Mouse (Mus musculus) hindlimb bud, embryonic 11.5 days (tissue): ENCODE data around the gene Cd300c2.
"Not testable (repeated sequence)": the region's sequence is repeated elsewhere in the genome, so short reads cannot be mapped to it uniquely, and the experiment has no call there.

Source experiments
- DNase-seq: peaks from one replicate; pipeline ENCODE4 v3.0.0-alpha.2; 2012; ENCODE audit warnings: low read depth, low spot score; ENCODE audit errors: extremely low spot score

The Cd300c2 gene

DNA sequence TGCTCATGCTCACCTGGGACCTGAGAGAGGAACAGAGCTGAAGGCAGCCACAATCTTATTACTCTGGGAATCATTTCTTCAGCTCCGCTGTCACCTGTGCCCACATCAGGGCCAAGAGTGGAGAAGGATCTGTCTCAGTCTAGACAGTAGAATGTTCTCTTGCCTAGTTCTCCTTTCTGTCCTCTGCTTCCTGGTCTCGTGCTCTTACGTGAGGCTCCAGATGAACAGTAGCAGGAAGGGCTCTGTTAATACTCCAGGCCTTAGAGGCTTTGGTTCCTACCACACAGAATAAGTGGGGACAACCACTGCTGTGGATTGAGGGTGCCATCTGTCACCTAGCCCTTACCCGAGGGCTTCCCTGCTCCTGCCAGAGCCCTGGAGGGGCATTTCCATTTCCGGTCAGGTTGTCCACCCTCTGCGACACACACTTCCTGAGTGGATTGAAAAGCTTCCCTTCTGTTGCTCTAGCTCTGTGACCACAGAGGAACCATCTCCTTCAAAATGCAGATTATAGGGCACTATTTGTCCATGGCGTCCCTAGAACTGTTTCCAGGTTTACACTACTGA is at the start of gene Cd300c2:
Gene Cd300c2 (minus strand): TSS at position 407 of the 567 bp plus-strand sequence.
- DNase-seq: no peak

DNA sequence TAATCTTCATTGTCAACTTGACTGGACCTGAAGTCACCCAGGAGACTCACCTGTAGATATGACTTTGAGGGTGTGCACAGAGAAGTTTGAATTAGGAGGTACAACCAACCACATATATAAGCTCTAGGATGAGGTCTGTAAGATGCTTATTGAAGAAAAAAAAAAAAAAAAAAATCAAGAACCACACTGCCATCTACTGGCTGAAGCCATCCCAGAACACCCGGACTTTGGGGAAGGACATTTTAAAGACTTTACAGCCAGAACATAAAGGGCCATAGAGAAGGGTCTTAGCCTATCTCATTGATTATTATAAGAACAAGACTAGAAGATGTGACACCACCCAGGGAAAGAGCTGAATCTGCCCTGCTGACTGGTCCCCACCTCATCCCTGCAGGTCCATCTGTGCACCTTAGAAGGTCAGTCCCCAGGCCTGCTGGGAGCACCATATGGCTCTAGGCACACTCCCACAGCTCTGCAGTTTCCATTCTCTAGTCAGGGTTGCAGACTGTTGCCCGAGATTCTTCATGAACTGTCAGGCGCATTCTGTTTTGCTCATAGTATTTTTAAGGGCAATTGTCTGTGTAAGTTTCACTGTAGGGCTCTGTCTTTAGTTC is 47.7 kb upstream of the Cd300c2 start:
- DNase-seq: no peak

DNA sequence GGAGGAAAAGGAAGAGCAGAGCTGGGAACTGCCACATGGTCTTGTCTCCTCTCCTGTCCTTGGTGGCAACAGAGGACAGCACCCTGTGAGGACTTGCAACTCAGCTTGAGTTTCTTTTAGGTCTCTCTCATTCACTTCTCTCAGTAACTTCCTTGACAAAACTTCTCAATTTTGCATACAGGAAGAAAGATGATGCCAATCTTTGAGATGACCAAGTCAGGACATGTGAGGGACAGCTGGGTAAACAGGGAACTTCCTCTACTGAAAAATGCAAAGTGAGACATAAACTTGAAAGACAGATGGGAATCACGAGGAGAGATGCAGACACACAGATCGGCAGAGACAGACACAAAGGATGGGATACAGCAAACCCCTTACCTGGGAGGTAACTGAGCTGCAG is 46.6 kb upstream of the Cd300c2 start, which contains the start of gene Cd300ld3:
Gene Cd300ld3 (minus strand): TSS at position 151 of the 400 bp plus-strand sequence.
- DNase-seq: no peak

DNA sequence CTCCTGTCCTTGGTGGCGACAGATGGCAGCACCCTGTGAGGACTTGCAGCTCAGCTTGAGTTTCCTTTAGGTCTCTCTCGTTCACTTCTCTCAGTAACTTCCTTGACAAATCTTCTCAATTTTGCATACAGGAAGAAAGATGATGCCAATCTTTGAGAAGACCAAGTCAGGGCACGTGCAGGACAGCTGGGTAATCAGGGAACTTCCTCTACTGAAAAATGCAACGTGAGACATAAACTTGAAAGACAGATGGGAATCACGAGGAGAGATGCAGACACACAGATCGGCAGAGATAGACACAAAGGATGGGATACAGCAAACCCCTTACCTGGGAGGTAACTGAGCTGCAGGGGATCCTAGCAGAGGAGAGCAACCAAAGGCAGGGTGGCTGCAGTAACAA is 36.0 kb upstream of the Cd300c2 start, which contains the start of gene Cd300ld5:
Gene Cd300ld5 (minus strand): TSS at position 101 of the 400 bp plus-strand sequence.
- not testable (repeated sequence) for DNase-seq

DNA sequence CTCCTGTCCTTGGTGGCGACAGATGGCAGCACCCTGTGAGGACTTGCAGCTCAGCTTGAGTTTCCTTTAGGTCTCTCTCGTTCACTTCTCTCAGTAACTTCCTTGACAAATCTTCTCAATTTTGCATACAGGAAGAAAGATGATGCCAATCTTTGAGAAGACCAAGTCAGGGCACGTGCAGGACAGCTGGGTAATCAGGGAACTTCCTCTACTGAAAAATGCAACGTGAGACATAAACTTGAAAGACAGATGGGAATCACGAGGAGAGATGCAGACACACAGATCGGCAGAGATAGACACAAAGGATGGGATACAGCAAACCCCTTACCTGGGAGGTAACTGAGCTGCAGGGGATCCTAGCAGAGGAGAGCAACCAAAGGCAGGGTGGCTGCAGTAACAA is 25.2 kb upstream of the Cd300c2 start, which contains the start of gene Cd300ld4:
Gene Cd300ld4 (minus strand): TSS at position 101 of the 400 bp plus-strand sequence.
- DNase-seq: not testable (repeated sequence)

DNA sequence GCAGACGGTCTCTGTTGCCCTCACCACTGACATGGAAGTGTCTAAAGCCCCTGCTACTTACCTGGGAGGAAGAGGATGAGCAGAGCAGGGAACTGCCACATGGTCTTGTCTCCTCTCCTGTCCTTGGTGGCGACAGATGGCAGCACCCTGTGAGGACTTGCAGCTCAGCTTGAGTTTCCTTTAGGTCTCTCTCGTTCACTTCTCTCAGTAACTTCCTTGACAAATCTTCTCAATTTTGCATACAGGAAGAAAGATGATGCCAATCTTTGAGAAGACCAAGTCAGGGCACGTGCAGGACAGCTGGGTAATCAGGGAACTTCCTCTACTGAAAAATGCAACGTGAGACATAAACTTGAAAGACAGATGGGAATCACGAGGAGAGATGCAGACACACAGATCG is 14.4 kb upstream of the Cd300c2 start, which contains the start of gene Cd300ld2:
Gene Cd300ld2 (minus strand): TSS at position 101 of the 400 bp plus-strand sequence.
- not testable (repeated sequence) for DNase-seq

DNA sequence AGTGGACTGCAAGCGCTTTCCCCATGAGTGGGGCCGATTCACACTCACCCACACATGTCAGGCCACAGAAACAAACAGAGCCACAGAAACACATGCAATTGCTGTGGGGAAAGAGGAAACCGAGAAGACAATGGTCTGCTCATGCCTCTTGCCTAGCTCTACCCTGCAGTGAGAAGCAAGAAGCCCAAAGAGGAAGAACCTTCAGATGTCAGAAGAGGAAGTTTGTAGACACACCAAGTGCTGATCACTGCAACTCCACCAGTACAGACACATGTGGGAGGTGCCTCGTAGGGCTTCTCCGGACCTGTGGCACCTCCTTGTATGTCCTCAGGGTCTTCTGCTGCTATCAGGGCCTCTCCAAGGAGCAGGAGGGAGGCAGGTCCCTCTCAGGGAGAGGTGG is 2.4 kb upstream of the Cd300c2 start:
- no peak for DNase-seq

DNA sequence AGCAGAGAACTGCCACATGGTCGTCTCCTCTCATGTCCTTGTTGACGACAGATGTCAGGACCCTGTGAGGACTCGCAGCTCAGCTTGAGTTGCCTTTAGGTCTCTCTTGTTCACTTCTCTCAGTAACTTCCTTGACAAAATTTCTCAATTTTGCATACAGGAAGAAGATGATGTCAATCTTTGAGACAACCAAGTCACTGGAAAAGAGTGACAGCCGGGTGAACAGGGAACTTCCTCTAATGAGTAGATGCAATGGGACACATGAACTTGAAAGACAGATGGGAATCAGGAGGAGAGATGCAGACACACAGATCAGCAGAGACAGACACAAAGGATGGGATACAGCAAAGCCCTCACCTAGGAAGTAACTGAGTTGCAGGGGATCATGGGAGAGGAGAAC is 11.9 kb downstream of the Cd300c2 start, which contains the start of gene Cd300ld:
Gene Cd300ld (minus strand): TSS at position 130 of the 400 bp plus-strand sequence.
- DNase-seq: no peak

DNA sequence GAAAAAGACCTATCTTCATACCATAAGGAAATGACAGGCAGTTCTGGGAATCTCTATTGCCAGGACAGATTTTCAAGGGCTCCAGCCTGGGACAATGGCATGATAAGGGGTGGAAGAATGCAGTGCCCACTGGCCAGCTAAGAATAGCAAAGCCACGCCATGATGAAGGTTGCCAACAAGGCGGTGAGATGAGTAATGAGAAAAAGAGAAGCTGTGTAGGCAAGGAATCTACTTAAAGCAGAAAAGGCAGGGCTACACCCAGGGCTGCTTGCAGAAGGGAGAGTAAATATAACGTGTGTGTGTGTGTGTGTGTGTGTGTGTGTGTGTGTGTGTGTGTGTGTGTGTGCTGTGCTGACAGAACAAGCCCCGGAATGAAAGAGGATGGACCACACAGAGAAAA is 19.8 kb downstream of the Cd300c2 start:
- no peak for DNase-seq

DNA sequence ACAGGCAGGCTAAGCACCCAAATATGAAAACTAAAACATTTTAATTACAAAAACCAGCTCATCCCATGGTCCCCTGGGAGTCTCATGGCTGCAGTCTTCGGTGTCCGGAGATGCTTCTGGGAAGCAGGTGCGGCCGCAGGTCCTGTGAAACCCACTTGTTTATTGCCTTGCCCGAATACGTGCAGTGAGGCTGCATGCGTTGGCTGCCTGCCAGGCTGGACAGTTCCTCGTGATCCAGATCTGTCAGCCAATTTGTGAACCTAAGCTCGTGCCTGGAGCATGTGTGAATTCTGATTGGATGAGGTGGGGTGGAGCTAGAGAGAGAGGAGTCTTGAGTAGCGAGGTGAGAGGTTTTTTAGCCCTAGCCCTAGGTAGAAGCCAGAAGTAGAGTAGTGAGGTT is 29.0 kb downstream of the Cd300c2 start:
- no peak for DNase-seq

DNA sequence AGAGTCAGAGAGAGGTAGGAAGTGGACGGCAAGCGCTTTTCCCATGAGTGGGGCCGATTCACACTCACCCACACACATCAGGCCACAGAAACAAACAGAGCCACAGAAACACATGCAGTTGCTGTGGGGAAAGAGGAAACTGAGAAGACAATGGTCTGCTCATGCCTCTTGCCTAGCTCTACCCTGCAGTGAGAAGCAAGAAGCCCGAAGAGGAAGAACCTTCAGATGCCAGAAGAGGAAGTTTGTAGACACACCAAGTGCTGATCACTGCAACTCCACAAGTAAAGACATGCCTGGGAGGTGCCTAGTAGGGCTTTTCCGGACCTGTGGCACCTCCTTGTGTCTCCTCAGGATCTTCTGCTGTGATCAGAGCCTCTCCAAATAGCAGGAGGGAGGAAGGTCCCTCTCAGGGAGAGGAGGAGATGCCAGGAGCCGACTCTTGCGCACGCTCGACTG is 32.9 kb downstream of the Cd300c2 start, which contains the start of gene Cd300c:
Gene Cd300c (minus strand): TSS at position 406 of the 456 bp plus-strand sequence.
- DNase-seq: no peak

DNA sequence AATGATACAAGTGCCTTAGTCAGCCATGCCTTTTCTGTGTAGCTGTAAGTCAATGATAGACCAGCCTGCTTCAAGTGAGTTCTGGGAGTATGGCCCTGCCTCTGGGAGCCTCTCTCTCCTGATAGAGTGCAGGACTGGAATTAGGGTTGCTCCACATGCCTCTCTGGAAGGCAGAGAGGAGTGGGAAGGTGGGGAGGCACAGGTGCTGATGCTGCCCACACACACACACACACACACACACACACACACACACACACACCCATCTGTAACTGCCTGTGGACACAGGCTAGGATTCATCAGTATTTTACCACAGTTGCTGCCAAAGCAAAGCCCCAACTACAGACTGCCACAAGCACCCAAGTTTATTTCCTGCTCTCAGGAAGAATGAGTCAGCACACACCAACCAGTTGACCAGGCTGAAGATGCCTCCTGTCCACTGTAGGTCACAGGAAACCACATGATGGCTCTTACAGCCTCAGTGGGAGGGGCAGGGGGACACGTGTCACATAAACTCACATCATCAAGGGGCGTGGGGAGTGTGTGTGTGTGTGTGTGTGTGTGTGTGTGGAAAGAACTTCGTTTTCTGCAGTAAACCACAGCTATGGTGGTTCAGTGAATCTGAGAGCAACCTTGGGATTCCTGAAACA is 36.4 kb downstream of the Cd300c2 start:
- no peak for DNase-seq

DNA sequence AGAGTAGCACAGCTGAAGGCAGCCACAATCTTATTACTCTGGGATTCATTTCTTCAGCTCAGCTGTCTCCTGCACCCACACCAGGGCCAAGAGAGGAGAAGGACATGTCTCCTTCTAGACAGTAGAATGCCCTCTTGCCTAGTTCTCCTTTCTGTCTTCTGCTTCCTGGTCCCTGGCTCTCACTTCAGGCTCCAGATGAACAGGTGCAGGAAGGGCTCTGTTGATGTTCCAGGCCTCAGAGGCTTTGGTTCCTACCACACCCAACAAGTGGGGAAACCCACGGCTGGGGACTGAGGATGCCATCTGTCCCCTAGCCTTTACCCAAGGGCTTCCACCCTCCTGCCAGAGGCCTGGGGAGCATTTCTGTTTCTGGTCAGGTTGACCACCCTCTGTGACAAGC is 41.3 kb downstream of the Cd300c2 start:
- DNase-seq: no peak
